Mouse (Mus musculus): ENCODE measurements around the gene Kirrel3. TPM values are rescaled to one million over a fixed set of nuclear protein-coding genes. Genes with fewer than 3 reads are reported as not detected.

Gene Kirrel3
- total RNA-seq, 2 experiments from 2014 or later, result 1.0 to 2.2 TPM

DNA sequence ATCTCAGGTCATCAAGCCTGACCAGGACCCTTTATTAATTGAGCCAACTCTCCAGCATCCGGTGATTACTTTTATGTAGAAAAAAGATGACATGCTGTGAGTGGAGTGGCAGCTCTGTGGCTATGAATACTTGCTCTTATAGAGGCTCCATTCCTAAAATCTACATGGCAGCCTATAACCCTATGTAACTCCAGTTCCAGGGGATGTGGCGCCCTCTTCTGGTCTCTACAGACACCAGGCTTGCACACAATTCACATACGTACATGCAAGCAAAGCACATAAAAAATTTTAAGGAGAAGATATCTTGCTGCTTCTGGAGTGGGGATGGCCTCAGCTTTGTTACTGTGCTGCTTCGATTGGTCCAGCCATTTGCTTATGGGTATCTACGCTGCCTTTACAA, 468.5 kb downstream of the Kirrel3 start:
- DNase-seq, result peak; percentile 37

DNA sequence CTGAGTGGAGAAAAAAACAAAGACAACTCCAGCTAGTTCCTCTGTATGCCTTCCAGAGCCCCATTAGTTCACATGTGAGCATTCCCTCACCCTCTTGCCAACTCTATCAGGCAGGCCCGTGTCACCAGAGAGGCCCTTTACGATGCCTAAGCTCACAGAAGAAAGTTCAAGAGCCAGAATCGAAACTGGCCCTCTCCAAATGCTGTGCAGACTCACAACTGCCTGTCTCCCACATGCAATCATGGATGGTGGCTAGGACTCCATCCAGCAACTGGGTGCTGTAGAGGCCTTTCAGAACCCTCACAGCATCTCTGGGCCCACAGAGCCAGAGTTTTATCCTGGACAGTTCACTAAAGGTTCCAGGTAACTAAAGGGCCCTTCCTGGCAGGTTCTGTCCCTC, 470.8 kb downstream of the Kirrel3 start:
- DNase-seq, result no peak

DNA sequence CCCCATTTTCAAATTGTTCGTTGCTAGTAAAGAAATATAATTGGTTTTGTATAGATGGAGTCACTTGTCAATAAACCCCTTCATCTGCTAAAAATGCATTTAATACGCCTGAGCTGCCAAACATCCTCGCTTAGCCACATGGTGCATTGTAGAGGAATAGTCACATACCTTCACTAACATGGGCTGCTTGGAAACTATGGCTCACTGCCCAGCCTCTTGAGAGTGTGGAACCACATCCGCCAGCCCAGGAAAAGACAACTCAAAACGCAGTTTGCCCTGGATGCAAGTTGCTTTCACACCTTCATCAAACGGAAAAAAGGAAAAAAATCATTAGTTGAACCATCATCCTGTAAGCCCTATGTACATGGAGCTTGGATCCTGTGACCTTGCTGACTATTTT, 472.0 kb downstream of the Kirrel3 start:
- DNase-seq, result no peak

DNA sequence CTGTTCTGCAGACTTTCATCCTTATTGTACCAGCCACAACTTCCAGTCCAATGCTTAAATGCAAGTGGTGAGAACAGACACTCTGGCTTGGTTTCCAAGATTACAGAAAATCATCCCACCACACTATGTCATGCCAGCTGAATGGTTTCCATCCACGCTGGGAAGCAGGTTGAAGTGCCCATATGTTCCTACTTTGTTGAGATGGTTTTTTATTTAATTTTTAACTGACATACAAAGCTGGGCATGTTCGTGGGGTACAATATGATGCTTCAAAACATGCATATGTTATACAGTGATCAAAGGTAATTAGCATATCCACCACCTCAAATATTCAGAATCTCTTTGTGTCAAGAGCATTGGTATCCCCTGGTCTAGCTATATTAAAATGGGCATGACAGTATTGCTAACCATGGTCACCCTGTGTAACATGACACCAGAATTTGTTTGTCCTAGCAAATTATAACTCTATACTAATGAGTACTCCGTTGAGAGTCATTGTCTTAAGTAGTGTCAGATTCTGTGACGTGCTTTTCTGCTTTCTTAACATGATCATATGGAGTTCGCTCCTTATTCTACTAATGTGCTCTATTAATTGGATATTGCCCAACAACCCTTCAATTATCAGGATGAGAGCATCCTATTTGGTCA, 472.6 kb downstream of the Kirrel3 start:
- no peak for DNase-seq

DNA sequence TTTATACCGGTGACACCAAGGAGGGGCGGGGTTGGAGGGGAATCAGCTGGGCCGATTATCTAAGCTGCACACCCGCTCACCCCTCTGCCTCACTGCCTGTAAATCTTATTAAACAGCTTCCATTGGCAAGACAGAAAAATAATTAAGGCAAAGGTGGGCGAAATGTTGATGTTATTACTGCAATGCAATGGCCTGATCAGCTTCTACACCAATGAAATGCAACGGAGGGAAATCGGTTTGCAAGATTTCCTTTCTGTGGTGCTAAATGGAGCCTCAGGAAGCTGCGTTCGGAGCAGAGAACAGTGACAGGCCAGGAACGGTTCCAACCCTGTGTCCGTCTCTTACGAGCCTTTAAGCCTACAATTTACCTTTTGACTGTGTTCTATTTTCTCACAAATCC, 475.0 kb downstream of the Kirrel3 start:
- DNase-seq, result no peak

DNA sequence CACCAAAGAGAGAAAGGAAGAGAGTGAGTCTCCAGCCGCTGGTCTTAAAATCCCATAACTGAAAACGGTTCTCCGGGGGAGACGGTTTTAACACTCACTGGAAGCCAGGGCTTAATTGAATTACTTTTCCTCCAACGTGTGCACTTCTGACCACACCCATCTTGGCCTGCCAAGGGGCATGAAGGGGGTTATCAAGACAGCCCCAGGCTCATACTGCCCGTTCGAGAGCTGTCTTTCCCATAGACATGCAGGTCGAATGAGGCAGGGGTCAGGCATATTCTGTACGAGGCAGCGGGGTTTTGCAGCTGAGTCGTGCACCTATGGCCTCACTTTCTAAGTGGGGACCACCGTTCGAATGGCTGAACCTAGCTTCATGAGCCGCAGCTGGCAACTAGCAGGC, 475.5 kb downstream of the Kirrel3 start:
- DNase-seq, result no peak

DNA sequence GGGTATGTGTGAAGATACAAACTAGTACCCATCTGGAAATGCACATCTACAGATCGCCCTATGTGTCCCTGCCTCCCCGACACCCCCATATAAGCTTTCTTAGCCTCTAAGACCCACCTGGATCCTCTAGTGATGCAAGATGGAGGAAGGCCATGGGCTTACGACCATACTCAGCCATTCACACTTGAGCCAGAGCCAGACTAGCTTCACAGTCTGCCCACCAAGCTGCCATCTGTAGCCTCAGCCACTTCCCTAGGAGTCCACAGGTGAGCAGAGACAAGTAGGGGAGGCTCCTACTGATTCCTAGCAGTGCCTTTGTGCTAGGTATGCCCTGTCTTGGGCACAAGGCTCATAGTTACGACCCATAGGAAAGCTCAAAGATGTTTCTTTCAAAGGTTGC, 476.6 kb downstream of the Kirrel3 start:
- DNase-seq, result no peak

DNA sequence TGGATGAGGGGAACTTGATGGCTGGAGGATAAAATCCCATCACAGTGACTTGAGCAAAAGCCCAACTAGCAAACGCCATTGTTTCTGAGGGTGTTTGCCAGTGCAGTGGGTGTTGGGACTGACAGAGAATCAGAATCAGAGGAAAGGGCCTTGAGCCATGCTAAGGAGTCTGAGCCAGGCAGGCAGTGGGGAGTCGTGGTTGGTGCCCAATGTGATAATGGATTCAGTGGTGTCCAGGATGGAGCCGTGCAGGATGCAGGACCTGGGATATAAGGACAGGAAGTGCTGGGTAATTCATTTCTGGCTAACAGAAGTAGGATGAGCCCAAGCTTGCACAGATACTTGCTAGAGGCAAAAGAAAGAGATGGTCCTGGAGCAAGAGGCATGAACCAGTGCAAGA, 477.9 kb downstream of the Kirrel3 start:
- no peak for DNase-seq

DNA sequence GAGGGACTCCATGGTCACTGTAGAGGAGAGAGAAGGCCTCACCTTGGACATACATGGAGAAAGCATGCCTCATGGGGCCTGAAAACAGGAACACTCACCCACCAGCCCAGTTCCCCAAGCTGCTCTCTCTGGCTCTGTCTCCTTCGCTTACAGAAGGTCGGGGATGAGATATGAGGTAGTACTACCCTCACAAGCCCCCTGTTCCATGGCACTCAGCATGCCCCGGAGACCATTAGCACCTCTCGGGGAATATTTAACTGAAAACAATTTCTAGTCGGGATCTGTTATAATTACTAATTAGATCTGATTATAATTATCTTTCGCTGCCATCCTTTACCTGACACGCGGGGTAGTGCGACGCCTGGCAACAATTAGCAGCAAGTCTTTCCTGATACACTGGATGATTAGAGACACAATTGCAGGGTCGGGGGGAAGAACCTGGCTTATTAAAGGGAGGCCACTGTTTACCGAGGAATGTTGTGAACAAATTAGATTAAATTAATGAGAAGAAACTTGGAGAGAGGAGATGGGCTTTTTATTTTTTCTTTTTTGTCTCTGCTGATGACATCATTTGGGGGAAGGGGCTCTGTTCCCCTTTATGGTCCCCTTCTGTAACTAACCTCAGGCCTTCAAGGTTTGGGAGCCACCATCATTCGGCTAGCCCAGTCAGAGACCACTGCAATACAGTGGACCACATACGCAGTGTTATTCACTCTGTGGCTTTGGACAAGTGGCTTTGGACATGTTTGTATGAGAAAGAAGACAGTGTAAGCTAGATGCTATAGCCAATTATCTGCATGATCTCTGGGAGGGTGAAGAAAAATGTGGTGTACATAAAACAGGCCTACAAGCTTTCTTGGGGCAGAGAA, 478.7 kb downstream of the Kirrel3 start:
- DNase-seq, result no peak

DNA sequence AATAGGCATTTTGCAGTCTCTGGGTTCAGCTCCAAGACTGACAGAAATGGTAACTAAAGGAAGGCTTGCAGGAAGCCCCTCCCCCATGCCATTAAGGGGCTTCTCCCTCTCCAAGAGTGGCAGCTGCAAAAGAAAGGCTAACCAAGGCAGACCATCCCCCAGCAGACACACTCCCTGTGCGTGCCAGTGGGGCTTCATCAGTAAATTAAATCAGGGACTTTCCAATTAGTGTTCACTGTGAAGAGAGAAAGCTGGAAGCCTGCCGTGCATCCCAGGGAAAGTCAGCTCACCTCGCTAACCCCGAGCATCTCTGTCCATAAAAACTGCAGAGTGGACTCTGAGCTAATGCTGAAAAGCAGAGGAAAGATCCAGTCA, 479.3 kb downstream of the Kirrel3 start:
- DNase-seq, result no peak

DNA sequence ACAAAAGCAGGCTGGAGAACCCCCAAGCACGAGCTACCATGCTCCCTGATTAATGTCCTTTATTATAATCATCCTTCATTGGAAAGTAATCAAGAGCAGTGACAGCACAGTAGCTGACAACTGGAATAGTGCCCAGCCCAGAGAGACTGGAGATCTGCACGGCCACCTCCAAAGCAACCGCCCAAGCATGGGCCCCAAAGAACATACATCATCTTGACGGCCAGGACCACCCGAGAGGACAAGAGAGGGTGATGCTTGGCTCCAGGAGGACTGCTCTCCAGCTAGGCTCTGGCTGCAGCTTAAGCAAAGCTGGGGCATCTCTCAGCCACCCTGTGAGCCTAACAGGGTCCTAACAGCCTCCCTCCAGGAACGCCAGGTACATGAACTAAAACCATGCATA, 482.1 kb downstream of the Kirrel3 start:
- DNase-seq, result no peak

DNA sequence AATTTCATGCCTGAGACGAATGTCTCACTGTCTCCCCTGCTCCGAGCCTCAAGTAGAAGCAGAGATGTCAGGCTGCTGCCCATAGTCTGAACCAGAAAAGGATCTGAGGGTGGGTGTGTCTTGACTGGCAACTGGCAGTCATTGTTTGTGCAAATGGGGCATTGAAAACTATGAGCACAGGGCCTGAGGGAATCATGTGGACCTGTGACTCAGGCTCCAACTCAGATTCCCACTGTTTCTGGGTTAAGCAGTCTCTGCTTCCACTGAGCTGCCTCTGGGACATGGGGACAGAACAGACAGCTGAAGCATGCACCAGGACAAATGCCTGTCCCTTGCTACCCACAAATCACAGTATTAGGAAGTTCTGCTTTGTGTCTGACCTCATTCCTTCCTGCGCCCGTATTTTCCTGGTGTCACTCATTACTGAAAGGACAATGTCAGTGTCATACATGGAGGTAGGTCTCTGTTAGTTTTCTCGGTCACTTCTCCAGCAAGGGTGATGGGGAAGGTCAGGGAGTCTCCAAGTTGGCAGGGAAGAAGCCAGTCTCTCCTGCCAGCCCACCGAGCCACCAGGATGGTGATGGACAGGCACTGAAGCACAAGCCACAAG, 484.3 kb downstream of the Kirrel3 start:
- no peak for DNase-seq

DNA sequence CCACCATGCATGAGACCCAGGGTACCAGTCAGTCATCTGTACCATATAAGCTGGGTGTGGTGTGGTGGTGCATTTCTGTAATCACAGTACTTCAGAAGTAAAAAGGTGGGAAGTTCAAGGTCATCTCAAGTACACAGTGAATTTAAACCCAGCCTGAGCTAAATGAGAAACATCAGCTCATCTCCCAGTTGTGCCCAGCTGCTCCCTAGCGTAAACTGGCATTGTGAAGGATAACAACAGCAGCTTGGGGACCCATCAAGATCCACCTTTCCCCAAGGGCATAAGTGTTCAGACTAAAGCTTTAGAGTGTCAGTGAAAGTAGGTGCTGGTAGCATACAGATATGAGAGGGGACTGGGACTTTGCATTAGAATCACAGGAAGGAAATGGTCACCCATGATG, 488.6 kb downstream of the Kirrel3 start:
- DNase-seq, result no peak

DNA sequence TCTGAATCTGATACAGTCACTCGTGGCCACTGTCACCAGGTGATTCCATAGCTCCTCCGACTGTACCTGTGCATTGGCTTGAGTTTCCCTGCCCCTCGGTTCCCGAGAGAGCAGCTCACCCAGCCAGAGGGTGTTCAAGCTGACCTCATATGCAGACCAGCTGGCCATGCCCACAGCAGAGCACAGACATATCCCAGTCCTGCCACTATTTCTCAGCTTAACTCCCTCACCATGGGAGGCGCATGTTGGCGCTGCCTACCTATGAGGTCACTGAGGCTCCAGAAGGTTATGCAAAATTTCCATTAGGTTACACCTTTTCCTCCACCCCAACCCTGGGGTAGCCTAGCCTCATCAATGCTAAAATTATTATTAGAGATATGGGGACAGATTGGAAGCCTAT, 489.6 kb downstream of the Kirrel3 start:
- DNase-seq, result no peak

DNA sequence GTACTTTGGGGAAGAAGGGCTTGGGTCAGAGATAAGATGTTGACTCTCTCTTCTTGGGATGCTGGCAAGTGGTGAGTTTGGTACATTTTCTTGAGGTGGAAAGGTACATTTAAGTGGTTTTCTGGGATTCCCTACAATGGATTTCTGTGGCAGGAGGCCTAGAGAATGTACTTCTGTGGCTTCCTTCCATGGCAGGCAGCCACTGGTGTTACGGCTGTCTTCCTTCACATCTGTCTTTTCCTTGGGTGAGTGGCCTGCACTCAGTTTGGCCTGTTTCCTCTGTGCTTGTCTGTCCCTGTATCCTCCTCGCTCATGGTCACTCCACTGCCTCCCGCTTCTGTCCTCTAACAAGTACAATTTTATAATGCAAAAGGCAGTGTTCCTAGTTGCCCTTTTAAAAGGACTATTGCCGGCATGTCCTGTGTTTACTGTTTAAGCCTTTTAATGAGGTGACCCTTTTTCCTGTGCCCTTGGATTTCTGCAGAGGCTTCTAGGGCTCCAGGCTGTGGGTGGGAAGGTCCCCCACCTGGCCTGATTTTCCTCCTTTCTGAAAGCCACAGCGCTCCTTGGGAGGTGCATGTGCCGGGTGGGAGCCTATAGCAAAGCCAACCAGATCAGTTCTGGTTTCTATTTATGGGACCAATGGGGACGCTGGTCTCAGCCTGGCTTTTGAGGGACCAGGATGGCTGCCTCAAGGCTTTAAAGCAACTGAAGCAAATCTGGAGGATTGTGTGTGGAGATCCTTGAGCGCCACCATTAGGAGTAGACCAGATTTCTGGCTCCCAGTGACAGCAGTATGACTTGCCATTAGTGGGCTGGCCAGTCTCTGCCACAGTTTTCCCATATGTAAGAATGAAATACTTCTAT, 491.1 kb downstream of the Kirrel3 start:
- no peak for DNase-seq

DNA sequence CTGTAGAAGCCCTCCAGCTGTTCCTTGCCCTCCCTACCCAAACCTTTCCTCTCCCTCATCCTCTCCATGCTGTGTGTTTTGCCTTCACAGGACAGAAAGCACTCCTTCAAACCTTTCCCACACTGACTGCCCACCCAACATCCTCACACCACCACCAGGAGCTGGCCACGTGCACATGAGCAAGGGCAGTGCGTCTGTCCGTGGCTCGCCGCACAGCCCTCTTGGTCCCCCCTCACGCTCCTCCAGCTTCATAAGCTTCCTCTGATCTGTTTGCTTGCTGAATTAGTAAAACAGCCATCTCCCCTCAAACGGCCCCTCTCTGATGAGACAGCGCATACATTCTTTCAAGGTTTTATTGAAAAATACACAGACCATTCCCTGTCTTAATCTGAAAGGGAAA, 492.0 kb downstream of the Kirrel3 start:
- DNase-seq, result no peak

DNA sequence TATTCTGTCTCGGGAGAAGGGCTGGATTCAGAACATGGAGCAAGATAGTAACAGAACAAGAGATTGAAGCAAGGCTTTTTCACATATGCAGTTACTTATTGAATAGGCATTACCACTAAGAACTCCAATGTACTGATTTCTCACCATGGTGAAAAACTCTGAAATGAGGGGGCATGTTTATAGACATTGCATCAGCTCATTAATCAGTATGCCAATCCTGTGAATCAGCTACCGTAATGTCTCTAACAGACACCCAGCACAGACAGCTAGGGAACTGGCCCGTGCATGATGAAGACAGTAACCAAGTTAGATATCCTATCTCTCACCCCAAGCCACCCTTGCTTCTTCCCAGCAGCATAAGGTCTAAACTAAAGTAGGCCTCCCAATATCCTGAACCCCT, 492.5 kb downstream of the Kirrel3 start:
- no peak for DNase-seq

DNA sequence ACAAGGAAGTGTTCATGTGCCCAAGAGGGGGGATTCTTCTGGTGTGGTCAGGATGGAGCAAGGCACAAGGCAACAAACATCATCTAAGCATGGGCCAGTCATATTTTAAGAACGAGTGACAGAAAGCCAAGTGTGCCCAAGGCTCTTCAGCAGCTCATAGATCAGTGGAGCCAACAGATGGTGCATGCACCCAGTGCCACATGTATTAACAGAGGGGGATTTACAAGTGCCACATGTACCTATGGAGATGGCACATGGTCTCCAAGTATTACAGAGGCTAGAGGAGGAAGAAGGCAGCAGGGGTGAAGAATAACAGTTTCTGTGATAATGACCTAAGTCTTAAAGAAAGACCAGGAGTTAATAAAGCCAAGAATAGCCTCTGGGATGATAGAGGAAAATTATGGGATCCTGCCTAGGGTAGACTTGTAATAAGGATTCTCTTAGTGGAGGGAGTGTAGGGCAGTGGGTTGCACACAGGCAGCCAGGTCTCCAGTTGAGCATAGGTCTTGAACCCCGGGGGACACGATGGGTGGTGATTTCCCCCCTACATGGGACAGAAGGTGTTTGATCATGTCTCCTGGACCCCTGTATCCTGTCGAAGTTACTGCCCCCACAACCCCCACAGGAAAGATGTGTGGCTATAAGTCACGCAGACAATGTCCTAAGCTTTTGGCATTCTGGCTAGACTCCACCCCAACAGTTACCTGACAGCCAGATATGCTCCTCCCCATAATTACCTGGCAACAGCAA, 495.0 kb downstream of the Kirrel3 start:
- DNase-seq, result no peak

DNA sequence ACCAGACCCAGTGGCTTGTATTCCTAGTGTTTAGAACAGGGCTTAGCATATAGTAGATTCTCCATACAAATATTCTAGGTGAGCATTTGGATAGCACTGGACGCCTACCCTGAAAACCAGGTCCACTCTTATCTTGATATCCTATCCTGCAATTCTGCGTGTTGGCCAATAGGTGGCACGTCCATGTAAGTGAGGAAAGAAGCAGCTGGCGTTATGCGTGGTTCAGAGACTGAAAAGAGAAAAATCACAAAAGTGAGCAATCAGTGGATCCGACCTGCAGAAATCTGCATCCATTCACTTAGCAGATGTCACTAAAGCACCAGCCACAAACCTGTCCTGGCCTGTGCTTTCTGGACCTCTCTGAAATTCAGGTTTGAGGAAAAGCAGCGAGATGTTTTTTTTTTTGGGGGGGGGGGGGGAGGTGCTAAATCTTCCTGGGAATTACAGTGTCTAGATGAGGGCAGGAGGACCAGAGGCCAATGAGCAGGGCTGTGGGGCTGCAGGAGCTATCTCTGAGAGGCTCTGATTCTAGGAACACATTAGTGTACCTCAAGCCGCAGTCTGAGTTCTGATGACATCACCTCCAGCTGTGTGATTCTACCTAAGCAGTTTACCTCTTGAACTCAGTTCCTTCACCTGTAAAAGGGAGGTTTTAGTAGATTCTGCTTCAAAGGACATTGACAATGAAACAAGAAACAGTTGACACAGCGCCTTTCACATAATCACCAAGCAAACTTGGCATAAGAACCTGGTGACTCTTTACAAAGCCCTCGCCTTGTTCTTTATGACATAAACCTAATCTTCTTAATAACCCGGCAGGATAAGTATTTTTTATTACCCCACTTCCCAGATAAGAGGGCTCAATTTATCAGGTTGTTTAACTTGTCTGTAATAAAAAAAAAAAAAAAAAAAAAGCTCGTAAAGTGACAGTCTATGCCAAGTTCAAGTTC, 498.1 kb downstream of the Kirrel3 start:
- peak; percentile 37 for DNase-seq

DNA sequence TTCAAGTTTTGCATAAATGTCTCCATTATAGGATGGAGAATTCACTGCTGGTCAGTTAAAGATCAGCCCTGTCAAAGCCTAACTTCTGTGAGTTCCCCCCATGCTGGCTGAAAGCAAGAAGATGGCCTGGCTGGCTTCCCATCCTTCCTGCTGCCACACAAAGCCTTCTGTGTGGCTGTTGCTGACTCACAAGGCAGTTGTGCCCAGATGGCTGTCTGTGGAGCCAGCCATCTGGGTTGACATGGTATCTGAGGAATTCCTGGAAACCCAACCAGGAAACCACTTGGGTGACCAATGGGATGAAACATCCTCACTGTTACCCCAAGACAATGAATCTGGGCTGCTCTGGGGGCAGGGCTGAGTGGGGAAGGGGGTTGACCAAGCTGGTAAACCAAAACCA, 500.5 kb downstream of the Kirrel3 start:
- no peak for DNase-seq
